Mouse (Mus musculus) neural tube, embryonic 13.5 days (tissue): ENCODE measurements at regions not wholly inside any gene's neighbourhood (a gene's known extent, or its start where the extent isn't known, plus 50 kb on each side); places are given as distances from the start of the nearest gene placed in this dataset.

ENCODE experiments used
- ATAC-seq: fragments of 200-750 bp; cut with Nextera tagmentation; 2 replicates; pipeline ENCODE4 v1.8.0; 2017; ENCODE audit warnings: low read depth, mild to moderate bottlenecking, moderate TSS enrichment, moderate library complexity
- H3K27ac ChIP-seq: fragments of 300-500 bp; sonication (generic); replicated peaks from 2 replicates; pipeline ENCODE4 v1.5.1; 2015; ENCODE audit warnings: moderate library complexity, mild to moderate bottlenecking, inconsistent platforms
- H3K27me3 ChIP-seq: fragments of 300-500 bp; sonication (generic); 2 replicates; pipeline ENCODE4 v1.6.1; 2015; ENCODE audit warnings: mild to moderate bottlenecking, inconsistent platforms
- H3K36me3 ChIP-seq: fragments of 300-500 bp; sonication (generic); 2 replicates; pipeline ENCODE4 v1.6.1; 2015; ENCODE audit warnings: mild to moderate bottlenecking, inconsistent platforms
- H3K4me1 ChIP-seq: fragments of 300-500 bp; sonication (generic); replicated peaks from 2 replicates; pipeline ENCODE4 v1.6.1; 2015; ENCODE audit warnings: inconsistent platforms
- H3K4me2 ChIP-seq: fragments of 300-500 bp; sonication (generic); 2 replicates; pipeline ENCODE4 v1.6.1; 2015; ENCODE audit warnings: inconsistent platforms, mild to moderate bottlenecking, moderate library complexity
- H3K4me3 ChIP-seq: fragments of 300-500 bp; sonication (generic); 2 replicates; pipeline ENCODE4 v1.5.1; 2015; ENCODE audit warnings: mild to moderate bottlenecking, inconsistent platforms
- H3K9ac ChIP-seq: fragments of 300-500 bp; sonication (generic); 2 replicates; pipeline ENCODE4 v1.6.1; 2015; ENCODE audit warnings: moderate library complexity, mild to moderate bottlenecking, inconsistent platforms
- H3K9me3 ChIP-seq: fragments of 300-500 bp; sonication (generic); 2 replicates; pipeline ENCODE4 v1.6.1; 2016; ENCODE audit warnings: inconsistent platforms
- WGBS: fragments of 180-500 bp; shearing (Covaris S2); methylation state at CpG from one replicate; pipeline ENCODE4 v1.1.7; 2015; 5-methylcytosine and 5-hydroxymethylcytosine counted together

DNA sequence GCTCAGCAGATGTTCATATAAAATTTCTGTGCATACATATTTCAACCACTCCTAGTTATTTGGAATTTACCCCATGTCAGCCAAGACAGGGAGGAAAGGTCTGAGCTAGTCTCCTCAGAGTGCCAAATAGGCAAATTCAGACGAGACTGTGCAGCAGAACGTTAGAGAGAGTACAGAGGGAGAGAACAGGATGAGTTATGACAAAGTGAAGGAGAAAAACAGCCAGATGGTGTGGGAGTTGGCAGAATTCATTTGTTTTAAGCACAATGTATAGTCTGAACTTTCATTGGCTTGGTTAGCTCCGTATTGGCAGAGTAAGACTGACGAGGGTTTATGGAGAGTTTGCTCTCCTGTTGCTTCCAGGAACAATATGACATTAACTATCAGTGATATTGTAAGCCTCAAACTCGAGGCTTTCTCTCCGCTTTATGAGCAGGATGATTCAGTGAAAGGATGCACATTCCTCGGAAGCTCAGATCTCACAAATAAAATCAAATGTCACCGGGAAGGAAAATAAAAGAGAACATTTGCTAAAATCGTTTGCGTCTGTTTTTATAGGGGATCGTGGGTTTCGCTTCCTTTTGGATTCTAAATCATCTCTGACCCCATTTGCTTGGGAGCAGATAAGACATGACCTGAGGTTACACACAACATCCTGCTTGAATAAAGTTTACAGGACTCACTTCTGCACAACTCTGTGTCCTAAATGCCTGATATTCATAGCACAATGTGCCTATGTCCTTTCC lies 435.8 kb upstream of the Dph6 start:
- Histone ChIP-seq H3K4me1 (peaks cover 9% of the 10 kb centered on the region; the same call in 1 of the 2 replicates), H3K27me3 (no peaks in the 10 kb centered on the region), H3K4me2 (no peak overlapping the region), H3K9me3 (no peaks in the 10 kb centered on the region), H3K9ac (no peak overlapping the region), H3K4me3 (no peak overlapping the region), H3K27ac (no peak overlapping the region), H3K36me3 (no peaks in the 10 kb centered on the region)
- WGBS, result 57% methylated on average over 12 of the region's 12 CpGs
- ATAC-seq, result no peak

- H3K36me3 ChIP-seq, result no peaks in the 10 kb centered on the region
- no peaks in the 10 kb centered on the region for H3K27me3 ChIP-seq
- no peak overlapping the region for H3K4me2 ChIP-seq
- no peaks in the 10 kb centered on the region for H3K9me3 ChIP-seq
- no peak overlapping the region for H3K4me3 ChIP-seq
- no peak for ATAC-seq
- H3K4me1 ChIP-seq, result peaks cover 9% of the 10 kb centered on the region; the same call in 1 of the 2 replicates
- WGBS, result 79% methylated on average over 12 of the region's 12 CpGs
- no peak overlapping the region for H3K27ac ChIP-seq
- no peak overlapping the region for H3K9ac ChIP-seq
Measured at GRCm38 (mm10) chr2:115095351-115095750, 440.6 kb upstream of the Dph6 start.

DNA sequence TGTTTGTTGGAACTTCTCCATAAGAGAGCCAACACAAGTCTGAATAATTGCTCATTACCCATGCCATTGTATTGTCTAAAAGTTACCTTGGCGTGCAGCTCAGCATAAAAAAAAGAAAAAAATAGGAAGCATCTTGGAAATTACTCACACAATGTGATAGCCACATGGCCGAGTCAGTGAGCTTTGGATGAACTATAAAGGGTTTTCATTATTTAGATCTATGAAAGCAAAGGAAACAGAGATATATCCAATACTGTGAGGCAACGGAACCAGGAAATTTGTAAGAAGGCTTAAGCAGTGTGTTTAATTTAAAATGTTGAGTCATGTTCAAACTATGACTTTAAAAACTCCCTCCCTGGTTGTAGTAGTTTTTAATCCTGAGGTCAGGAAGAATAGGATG lies 446.7 kb upstream of the Dph6 start:
- no peaks in the 10 kb centered on the region for H3K4me1 ChIP-seq
- WGBS, result 83% methylated on average over 3 of the region's 3 CpGs
- no peak for ATAC-seq
- no peak overlapping the region for H3K27ac ChIP-seq
- no peaks in the 10 kb centered on the region for H3K27me3 ChIP-seq
- no peak overlapping the region for H3K4me2 ChIP-seq
- no peak overlapping the region for H3K9ac ChIP-seq
- H3K9me3 ChIP-seq, result no peaks in the 10 kb centered on the region
- H3K4me3 ChIP-seq, result no peak overlapping the region
- no peaks in the 10 kb centered on the region for H3K36me3 ChIP-seq

- peaks cover 7% of the 10 kb centered on the region for H3K4me1 ChIP-seq
- no peak overlapping the region for H3K4me3 ChIP-seq
- no peak for ATAC-seq
- H3K27me3 ChIP-seq, result no peaks in the 10 kb centered on the region
- no peaks in the 10 kb centered on the region for H3K36me3 ChIP-seq
- 72% methylated on average over 9 of the region's 9 CpGs for WGBS
- H3K9me3 ChIP-seq, result no peaks in the 10 kb centered on the region
- H3K9ac ChIP-seq, result no peak overlapping the region
- H3K27ac ChIP-seq, result no peak overlapping the region
- H3K4me2 ChIP-seq, result no peak overlapping the region
Measured at GRCm38 (mm10) chr2:115119429-115120205, 461.9 kb upstream of the BC052040 start.

GRCm38 (mm10) chr2:115120206-115120503 lies 461.4 kb upstream of the BC052040 start:
- Histone ChIP-seq H3K4me3 (no peak overlapping the region), H3K4me1 (peaks cover 7% of the 10 kb centered on the region), H3K36me3 (no peaks in the 10 kb centered on the region), H3K4me2 (no peak overlapping the region), H3K27ac (no peak overlapping the region), H3K9me3 (no peaks in the 10 kb centered on the region), H3K9ac (no peak overlapping the region), H3K27me3 (no peaks in the 10 kb centered on the region)
- no peak for ATAC-seq
- 41% methylated on average over 3 of the region's 3 CpGs for WGBS

DNA sequence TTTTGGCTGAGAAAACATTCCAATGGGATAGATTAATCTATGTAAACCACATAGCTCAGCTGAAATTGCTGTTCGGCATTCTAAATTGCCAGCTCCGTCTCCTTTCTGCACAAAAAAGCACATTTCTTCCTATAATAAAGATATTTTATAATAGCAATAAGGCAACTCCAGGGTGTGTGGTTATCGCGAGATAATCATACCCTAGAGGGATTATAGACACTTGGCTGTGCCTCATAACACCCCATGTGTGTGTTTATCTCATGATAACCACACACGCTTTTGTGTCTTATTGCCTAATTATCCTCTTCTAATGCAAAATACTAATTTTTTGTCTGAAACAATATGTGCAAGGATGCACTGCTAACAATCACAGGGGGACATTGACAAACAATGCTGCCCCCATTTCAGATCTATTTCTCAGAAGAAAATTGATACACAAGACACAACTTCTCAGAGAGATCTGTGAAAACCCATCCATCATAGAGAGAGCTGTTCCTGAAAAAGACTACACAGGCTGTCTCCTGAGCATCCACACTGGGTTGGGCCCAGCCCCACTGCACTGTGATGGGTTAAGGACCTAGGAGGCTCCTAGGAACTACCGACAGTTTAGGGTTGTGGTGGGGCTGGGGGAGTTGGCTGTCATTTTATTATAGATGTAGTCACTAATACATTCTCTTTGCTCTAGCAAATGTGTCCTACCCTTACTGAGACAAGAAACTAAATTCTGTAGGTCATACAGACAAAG lies 454.7 kb upstream of the BC052040 start:
- Histone ChIP-seq H3K27ac (no peak overlapping the region; the same call in 1 of the 2 replicates), H3K9ac (no peak overlapping the region), H3K36me3 (no peaks in the 10 kb centered on the region), H3K4me2 (no peak overlapping the region), H3K4me3 (no peak overlapping the region), H3K4me1 (0 out of 2 replicates have a peak, but pooled peaks cover 9% of the 10 kb centered on the region), H3K9me3 (no peaks in the 10 kb centered on the region), H3K27me3 (no peaks in the 10 kb centered on the region)
- WGBS, result 48% methylated on average over 6 of the region's 6 CpGs
- ATAC-seq, result peak; percentile 47; the same call in 1 of the 2 replicates

- H3K27me3 ChIP-seq, result no peaks in the 10 kb centered on the region
- H3K4me3 ChIP-seq, result no peak overlapping the region
- no peak overlapping the region for H3K9ac ChIP-seq
- 0 out of 2 replicates have a peak, but pooled peaks cover 5% of the 10 kb centered on the region for H3K4me1 ChIP-seq
- no peaks in the 10 kb centered on the region for H3K9me3 ChIP-seq
- no peaks in the 10 kb centered on the region for H3K36me3 ChIP-seq
- no peak for ATAC-seq
- 11% methylated on average over 2 of the region's 2 CpGs for WGBS
- H3K27ac ChIP-seq, result no peak overlapping the region
- H3K4me2 ChIP-seq, result no peak overlapping the region
Measured at GRCm38 (mm10) chr2:115131746-115132145, 449.8 kb upstream of the BC052040 start.

DNA sequence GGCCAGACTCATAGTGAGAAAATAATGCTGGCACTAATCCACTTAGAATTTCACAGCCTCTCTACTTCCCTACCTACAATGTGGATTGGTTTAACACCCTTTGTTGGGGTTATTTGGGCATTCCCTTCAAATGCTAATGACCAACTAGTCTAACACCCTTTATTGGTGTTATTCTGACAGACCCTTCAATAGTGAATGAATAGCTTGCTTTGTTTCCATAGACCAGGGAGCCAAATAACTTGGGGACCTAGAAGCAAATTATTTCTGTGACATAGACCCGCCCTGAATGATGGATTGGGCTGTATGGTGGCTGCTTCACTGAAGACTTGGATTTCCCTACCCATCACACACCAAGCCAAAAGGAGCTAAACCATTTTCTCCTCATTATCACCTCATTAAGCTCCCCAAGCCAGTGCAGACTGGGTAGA lies 449.3 kb upstream of the BC052040 start:
- no peak overlapping the region for H3K9ac ChIP-seq
- WGBS, result 10% methylated on average over 1 of the region's 1 CpGs
- H3K4me3 ChIP-seq, result no peak overlapping the region
- 0 out of 2 replicates have a peak, but pooled peaks cover 2% of the 10 kb centered on the region for H3K4me1 ChIP-seq
- ATAC-seq, result 0 out of 2 replicates have a peak, but pooled peaks have one; percentile 47
- no peaks in the 10 kb centered on the region for H3K9me3 ChIP-seq
- H3K36me3 ChIP-seq, result no peaks in the 10 kb centered on the region
- no peaks in the 10 kb centered on the region for H3K27me3 ChIP-seq
- no peak overlapping the region for H3K4me2 ChIP-seq
- no peak overlapping the region for H3K27ac ChIP-seq

DNA sequence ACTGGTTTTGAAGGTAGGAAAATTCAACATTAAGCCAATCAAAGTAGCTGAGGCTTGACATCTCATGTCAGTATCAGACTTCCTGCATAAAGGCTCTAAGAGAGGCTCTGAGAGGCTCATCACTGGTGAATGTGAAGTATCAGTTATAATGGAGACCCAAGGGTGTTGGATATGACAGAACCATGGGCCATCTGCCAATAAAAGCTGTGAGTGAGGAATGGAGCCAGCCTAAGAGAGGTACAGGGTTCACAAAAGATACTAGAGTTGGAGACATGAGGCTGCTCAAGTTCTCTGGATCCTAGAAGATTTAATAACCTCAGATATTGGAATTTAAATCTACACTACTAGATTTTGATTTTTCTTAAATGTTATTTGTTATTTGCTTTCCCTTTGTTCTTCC lies 440.1 kb upstream of the BC052040 start:
- no peaks in the 10 kb centered on the region for H3K27me3 ChIP-seq
- no peaks in the 10 kb centered on the region for H3K4me1 ChIP-seq
- ATAC-seq, result no peak
- no peaks in the 10 kb centered on the region for H3K9me3 ChIP-seq
- no peaks in the 10 kb centered on the region for H3K36me3 ChIP-seq
- H3K27ac ChIP-seq, result no peak overlapping the region
- no peak overlapping the region for H3K4me3 ChIP-seq
- H3K9ac ChIP-seq, result no peak overlapping the region
- H3K4me2 ChIP-seq, result no peak overlapping the region

GRCm38 (mm10) chr2:115172111-115172510 lies 409.4 kb upstream of the BC052040 start:
- Histone ChIP-seq H3K36me3 (no peaks in the 10 kb centered on the region), H3K4me3 (no peak overlapping the region), H3K9me3 (no peaks in the 10 kb centered on the region), H3K4me2 (no peak overlapping the region), H3K27ac (no peak overlapping the region), H3K9ac (no peak overlapping the region), H3K27me3 (no peaks in the 10 kb centered on the region), H3K4me1 (no peaks in the 10 kb centered on the region)
- 81% methylated on average over 5 of the region's 5 CpGs for WGBS
- ATAC-seq, result no peak

DNA sequence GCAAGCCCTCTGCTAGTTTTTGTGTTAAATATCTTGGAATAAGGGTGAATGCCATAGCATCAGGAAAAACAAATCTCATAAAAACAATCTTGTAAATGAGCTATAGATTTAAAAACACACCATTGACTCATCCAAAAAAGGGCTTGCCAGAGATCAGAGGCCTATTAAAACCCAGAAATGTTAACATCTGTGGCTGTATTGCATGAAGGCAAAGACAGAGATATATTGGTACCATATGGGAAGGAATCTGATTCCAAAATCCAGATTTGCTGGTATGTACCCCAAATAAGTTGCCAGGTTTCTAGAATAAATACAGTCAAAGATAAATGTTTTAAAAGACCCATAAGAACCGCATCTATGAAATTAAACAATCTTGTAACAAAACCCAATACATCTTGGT lies 404.4 kb upstream of the BC052040 start:
- no peaks in the 10 kb centered on the region for H3K4me1 ChIP-seq
- 98% methylated on average over 1 of the region's 1 CpGs for WGBS
- no peak for ATAC-seq

DNA sequence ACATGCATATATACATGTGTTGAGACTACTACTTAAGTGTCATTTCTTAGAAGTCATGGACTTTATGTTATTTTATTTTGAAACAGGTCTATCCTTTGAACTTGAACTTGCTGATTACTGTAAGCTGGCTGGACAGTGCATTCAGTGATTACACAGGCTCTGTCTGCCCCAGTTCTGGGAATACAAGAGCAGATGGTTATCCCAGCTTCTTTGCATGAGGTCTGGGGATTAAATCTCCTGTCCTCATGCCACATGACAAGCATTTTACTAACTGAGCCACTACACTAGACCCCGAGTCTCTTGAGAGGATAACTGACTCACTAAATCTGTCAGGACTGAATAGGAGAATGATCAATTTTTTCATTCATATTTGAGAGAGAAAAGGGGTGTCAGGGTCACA lies 403.6 kb upstream of the BC052040 start:
- Histone ChIP-seq H3K9ac (no peak overlapping the region), H3K4me2 (no peak overlapping the region), H3K4me3 (no peak overlapping the region), H3K27me3 (no peaks in the 10 kb centered on the region), H3K9me3 (no peaks in the 10 kb centered on the region), H3K4me1 (no peaks in the 10 kb centered on the region), H3K27ac (no peak overlapping the region), H3K36me3 (no peaks in the 10 kb centered on the region)
- ATAC-seq, result no peak
- 55% methylated on average over 1 of the region's 1 CpGs for WGBS

More for the DNA sequence above, 404.4 kb upstream of the BC052040 start:
- Histone ChIP-seq H3K36me3 (no peaks in the 10 kb centered on the region), H3K9ac (no peak overlapping the region), H3K4me2 (no peak overlapping the region), H3K27me3 (no peaks in the 10 kb centered on the region), H3K9me3 (no peaks in the 10 kb centered on the region), H3K27ac (no peak overlapping the region), H3K4me3 (no peak overlapping the region)
